Mouse (Mus musculus) megakaryocyte, embryonic 14.5 days (primary cell): Measurements from ENCODE around the gene Capza2. TPM values are rescaled to one million over a fixed set of nuclear protein-coding genes. Genes with fewer than 3 reads are reported as not detected.

Source experiments
- H3K27me3 ChIP-seq: replicated peaks from 2 replicates; pipeline ENCODE3; 2012; ENCODE audit warnings: inconsistent platforms
- H3K36me3 ChIP-seq: replicated peaks from 2 replicates; pipeline ENCODE3; 2012; ENCODE audit warnings: low read length, inconsistent platforms, mixed read lengths
- H3K4me1 ChIP-seq: 2 replicates; pipeline ENCODE4 v1.6.1; 2012; ENCODE audit warnings: inconsistent platforms
- H3K4me3 ChIP-seq: replicated peaks from 2 replicates; pipeline ENCODE3; 2012; ENCODE audit warnings: moderate library complexity, mild to moderate bottlenecking, inconsistent platforms
- H3K9me3 ChIP-seq: 2 replicates; pipeline ENCODE4 v1.6.1; 2012; ENCODE audit warnings: inconsistent platforms
- FLI1 ChIP-seq: IDR thresholded peaks from 2 replicates; pipeline ENCODE4 v1.6.1; 2012; ENCODE audit warnings: low read length, inconsistent platforms, mixed read lengths
- GATA1 ChIP-seq: IDR thresholded peaks from 3 replicates; pipeline ENCODE4 v1.6.1; 2012; ENCODE audit warnings: mixed read lengths, low read length, inconsistent platforms, borderline replicate concordance
- polyA plus RNA-seq: library from polyadenylated mRNA; stranded (reverse); fragments of >175 nt; gene quantifications from 2 replicates; pipeline ENCODE4 v1.2.3, GENCODE M21; 2012; ENCODE audit warnings: low replicate concordance; ENCODE audit not compliant: insufficient read depth

Capza2 gene
- polyA plus RNA-seq: 12.1 TPM in 1 of 2 replicates, not detected in the other

- Histone ChIP-seq H3K36me3 (peaks cover 10% of the 10 kb centered on the region), H3K27me3 (no peaks in the 10 kb centered on the region), H3K4me3 (peak within 1 kb of the TSS; percentile 94), H3K9me3 (no peaks in the 10 kb centered on the region), H3K4me1 (peaks cover 52% of the 10 kb centered on the region)
- TF ChIP-seq GATA1: no peak
- TF ChIP-seq FLI1: 0 out of 2 replicates have a peak, but pooled peaks have one; percentile 37
Observed at GRCm38 (mm10) chr6:17635615-17636284, at the start of gene Capza2. Gene Capza2, plus strand, starts transcription at chr6:17636234.

GRCm38 (mm10) chr6:17589049-17589952 is 46.7 kb upstream of the Capza2 start:
- TF ChIP-seq FLI1 (no peak), GATA1 (no peak)
- H3K4me3 ChIP-seq: peak overlapping the region; percentile 70
- peaks cover 19% of the 10 kb centered on the region for H3K4me1 ChIP-seq
- H3K9me3 ChIP-seq: peaks cover 13% of the 10 kb centered on the region
- H3K36me3 ChIP-seq: no peaks in the 10 kb centered on the region
- H3K27me3 ChIP-seq: peaks cover 6% of the 10 kb centered on the region

- Histone ChIP-seq H3K9me3 (peaks cover 13% of the 10 kb centered on the region), H3K4me1 (peaks cover 19% of the 10 kb centered on the region), H3K4me3 (peak overlapping the region; percentile 56), H3K27me3 (peaks cover 6% of the 10 kb centered on the region), H3K36me3 (no peaks in the 10 kb centered on the region)
- TF ChIP-seq GATA1: no peak
- no peak for TF ChIP-seq FLI1
Observed at GRCm38 (mm10) chr6:17589953-17590627, 45.9 kb upstream of the Capza2 start.

- Histone ChIP-seq H3K4me1 (peaks cover 18% of the 10 kb centered on the region), H3K27me3 (peaks cover 3% of the 10 kb centered on the region), H3K4me3 (no peak overlapping the region), H3K36me3 (no peaks in the 10 kb centered on the region), H3K9me3 (peaks cover 37% of the 10 kb centered on the region)
- TF ChIP-seq FLI1: no peak
Observed at GRCm38 (mm10) chr6:17593971-17594370, 42.1 kb upstream of the Capza2 start.

GRCm38 (mm10) chr6:17595712-17596462 is 40.1 kb upstream of the Capza2 start:
- Histone ChIP-seq H3K9me3 (peaks cover 39% of the 10 kb centered on the region), H3K4me3 (no peak overlapping the region), H3K4me1 (peaks cover 9% of the 10 kb centered on the region), H3K36me3 (no peaks in the 10 kb centered on the region), H3K27me3 (no peaks in the 10 kb centered on the region)
- TF ChIP-seq FLI1: no peak

- H3K27me3 ChIP-seq: no peaks in the 10 kb centered on the region
- H3K9me3 ChIP-seq: peaks cover 26% of the 10 kb centered on the region
- no peaks in the 10 kb centered on the region for H3K36me3 ChIP-seq
- H3K4me1 ChIP-seq: no peaks in the 10 kb centered on the region
- no peak overlapping the region for H3K4me3 ChIP-seq
- TF ChIP-seq FLI1: no peak
- TF ChIP-seq GATA1: no peak
Observed at GRCm38 (mm10) chr6:17599373-17599772, 36.7 kb upstream of the Capza2 start.

GRCm38 (mm10) chr6:17601526-17601925 is 34.5 kb upstream of the Capza2 start:
- TF ChIP-seq FLI1: no peak
- no peak for TF ChIP-seq GATA1
- no peaks in the 10 kb centered on the region for H3K36me3 ChIP-seq
- H3K9me3 ChIP-seq: peaks cover 23% of the 10 kb centered on the region
- H3K4me3 ChIP-seq: no peak overlapping the region
- H3K27me3 ChIP-seq: peaks cover 4% of the 10 kb centered on the region
- peaks cover 2% of the 10 kb centered on the region; the same call in 1 of the 2 replicates for H3K4me1 ChIP-seq

GRCm38 (mm10) chr6:17606915-17607314 is 29.1 kb upstream of the Capza2 start:
- TF ChIP-seq GATA1: no peak
- no peak for TF ChIP-seq FLI1

More at GRCm38 (mm10) chr6:17606915-17607314, 29.1 kb upstream of the Capza2 start:
- H3K36me3 ChIP-seq: no peaks in the 10 kb centered on the region
- peaks cover 5% of the 10 kb centered on the region for H3K27me3 ChIP-seq
- 0 out of 2 replicates have a peak, but pooled peaks cover 4% of the 10 kb centered on the region for H3K9me3 ChIP-seq
- H3K4me1 ChIP-seq: peaks cover 14% of the 10 kb centered on the region
- no peak overlapping the region for H3K4me3 ChIP-seq
